Mouse (Mus musculus) heart, embryonic 13.5 days (tissue): ENCODE results near the gene Hist2h2ac. TPM values are rescaled to one million over a fixed set of nuclear protein-coding genes. Genes with fewer than 3 reads are reported as not detected.

ENCODE experiments used
- ATAC-seq: fragments of 200-750 bp; cut with Nextera tagmentation; 2 replicates; pipeline ENCODE4 v1.8.0; 2017; ENCODE audit warnings: moderate TSS enrichment; ENCODE audit not compliant: insufficient number of reproducible peaks, low FRiP score, low TSS enrichment; ENCODE audit errors: extremely low read depth
- H3K27ac ChIP-seq: fragments of 300-500 bp; sonication (generic); replicated peaks from 2 replicates; pipeline ENCODE4 v1.5.1; 2015; ENCODE audit warnings: moderate library complexity, mild to moderate bottlenecking, inconsistent platforms
- H3K27me3 ChIP-seq: fragments of 300-500 bp; sonication (generic); replicated peaks from 2 replicates; pipeline ENCODE4 v1.6.1; 2015; ENCODE audit warnings: mild to moderate bottlenecking, inconsistent platforms
- H3K36me3 ChIP-seq: fragments of 300-500 bp; sonication (generic); 2 replicates; pipeline ENCODE4 v1.6.1; 2015; ENCODE audit warnings: mild to moderate bottlenecking, inconsistent platforms
- H3K4me1 ChIP-seq: fragments of 300-500 bp; sonication (generic); 2 replicates; pipeline ENCODE4 v1.6.1; 2015; ENCODE audit warnings: inconsistent platforms
- H3K4me2 ChIP-seq: fragments of 300-500 bp; sonication (generic); 2 replicates; pipeline ENCODE4 v1.6.1; 2015; ENCODE audit warnings: inconsistent platforms, mild to moderate bottlenecking, moderate library complexity
- H3K4me3 ChIP-seq: fragments of 300-500 bp; sonication (generic); 2 replicates; pipeline ENCODE4 v1.5.1; 2015; ENCODE audit warnings: moderate library complexity, mild to moderate bottlenecking, inconsistent platforms
- H3K9ac ChIP-seq: fragments of 300-500 bp; sonication (generic); 2 replicates; pipeline ENCODE4 v1.6.1; 2015; ENCODE audit warnings: inconsistent platforms, mild to moderate bottlenecking, moderate library complexity
- H3K9me3 ChIP-seq: fragments of 300-500 bp; sonication (generic); 2 replicates; pipeline ENCODE4 v1.6.1; 2016; ENCODE audit warnings: inconsistent platforms
- WGBS: fragments of 180-500 bp; shearing (Covaris S2); methylation state at CpG from one replicate; pipeline ENCODE4 v1.1.7; 2015; ENCODE audit warnings: mixed read lengths; 5-methylcytosine and 5-hydroxymethylcytosine counted together
- polyA plus RNA-seq: library from polyadenylated mRNA; unstranded; fragments of >200 nt; fragmentation: Nextera tagmentation; extraction: Ambion mirVana; gene quantifications from 2 replicates; pipeline ENCODE4 v1.2.1, GENCODE M21; 2015

Hist2h2ac gene
- polyA plus RNA-seq, 1 experiment from 2014 or later: 4.5 TPM

DNA sequence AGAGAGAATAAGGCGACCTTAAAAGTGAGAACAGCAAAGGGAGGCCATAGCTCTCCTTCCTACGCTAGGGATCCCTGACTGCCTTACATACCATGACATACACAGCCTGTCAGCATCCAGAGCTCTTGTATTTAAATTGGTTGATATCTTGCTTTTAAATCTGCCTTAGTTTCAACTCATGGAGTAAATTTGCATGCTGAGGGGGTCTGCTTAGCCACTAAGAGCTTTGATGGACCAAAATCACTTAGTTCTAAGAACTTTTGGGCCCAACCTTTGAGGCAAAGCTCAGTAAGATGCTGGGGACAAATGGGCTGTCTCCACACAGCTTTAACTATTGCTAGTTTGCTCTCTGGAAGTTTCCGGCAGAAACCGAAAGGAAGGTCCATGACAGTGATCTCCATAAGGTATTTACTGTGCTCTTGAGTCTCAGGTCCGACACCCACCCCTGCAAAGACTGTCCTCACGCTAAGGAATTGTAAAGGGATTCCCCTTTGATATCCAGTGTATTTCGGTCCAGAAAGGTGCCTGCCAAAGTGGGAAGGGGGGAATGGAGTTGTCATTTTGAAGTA is 16.7 kb upstream of the Hist2h2ac start:
- H3K4me2 ChIP-seq: peak overlapping the region; percentile 78
- H3K27ac ChIP-seq: peak overlapping the region; percentile 80
- no peaks in the 10 kb centered on the region for H3K9me3 ChIP-seq
- H3K4me1 ChIP-seq: peaks cover 25% of the 10 kb centered on the region
- H3K4me3 ChIP-seq: peak overlapping the region; percentile 61
- no peaks in the 10 kb centered on the region for H3K27me3 ChIP-seq
- peak overlapping the region; percentile 89 for H3K9ac ChIP-seq
- no peaks in the 10 kb centered on the region for H3K36me3 ChIP-seq
- no peak for ATAC-seq
- 27% methylated on average over 7 of the region's 7 CpGs for WGBS

DNA sequence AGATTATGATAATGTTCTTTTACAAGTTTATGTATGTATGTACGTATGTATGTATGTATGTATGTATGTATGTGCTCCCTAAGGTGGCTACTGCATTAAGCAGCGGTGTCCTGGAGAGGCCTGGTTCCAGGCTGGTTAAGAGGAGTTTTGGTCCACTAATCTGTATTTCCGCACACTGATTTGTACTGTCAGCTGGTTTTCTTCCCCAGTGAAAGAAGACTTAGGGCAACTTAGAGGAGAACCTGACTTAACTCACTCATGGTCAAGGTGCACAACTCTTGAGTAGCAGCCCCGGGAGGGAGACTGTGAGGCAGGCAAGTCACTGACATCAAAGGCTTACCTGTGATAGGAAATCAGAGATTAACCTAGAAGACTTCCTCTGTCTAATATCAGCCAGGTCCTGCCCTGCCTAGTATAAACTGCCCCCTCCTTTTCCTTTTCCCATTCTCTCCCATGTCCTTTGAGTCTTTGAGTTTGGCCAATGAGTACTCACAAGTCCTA is 16.2 kb upstream of the Hist2h2ac start:
- Histone ChIP-seq H3K4me2 (peak overlapping the region; percentile 78), H3K27me3 (no peaks in the 10 kb centered on the region), H3K36me3 (no peaks in the 10 kb centered on the region), H3K4me3 (peak overlapping the region; percentile 61), H3K9ac (peak overlapping the region; percentile 89), H3K9me3 (no peaks in the 10 kb centered on the region), H3K4me1 (peaks cover 25% of the 10 kb centered on the region), H3K27ac (peak overlapping the region; percentile 80)
- 77% methylated on average over 4 of the region's 4 CpGs for WGBS
- ATAC-seq: no peak

DNA sequence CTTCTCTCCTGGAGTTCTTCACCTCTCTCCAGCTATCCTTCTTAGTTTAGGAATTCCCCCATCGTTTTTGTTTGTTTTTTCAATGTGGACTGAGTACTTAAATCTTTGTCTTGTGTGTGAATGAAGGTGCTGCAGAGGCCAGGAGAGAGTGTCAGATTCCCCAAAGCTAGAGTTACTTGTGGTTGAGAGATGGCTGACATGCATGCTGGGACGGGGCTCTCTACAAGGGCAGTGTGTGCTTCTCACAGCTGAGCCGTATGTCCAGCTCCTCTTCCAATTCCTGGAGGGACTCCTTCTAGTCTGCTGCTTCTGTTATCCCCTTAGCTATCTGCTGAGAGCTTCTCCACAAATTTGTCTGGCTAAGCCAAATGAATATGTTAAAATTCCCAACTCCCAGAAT is 15.2 kb upstream of the Hist2h2ac start:
- Histone ChIP-seq H3K27ac (no peak overlapping the region), H3K4me3 (no peak overlapping the region), H3K4me2 (no peak overlapping the region), H3K9ac (no peak overlapping the region), H3K36me3 (no peaks in the 10 kb centered on the region), H3K4me1 (peaks cover 23% of the 10 kb centered on the region), H3K9me3 (no peaks in the 10 kb centered on the region), H3K27me3 (no peaks in the 10 kb centered on the region)
- 44% methylated on average over 3 of the region's 3 CpGs for WGBS
- ATAC-seq: no peak

DNA sequence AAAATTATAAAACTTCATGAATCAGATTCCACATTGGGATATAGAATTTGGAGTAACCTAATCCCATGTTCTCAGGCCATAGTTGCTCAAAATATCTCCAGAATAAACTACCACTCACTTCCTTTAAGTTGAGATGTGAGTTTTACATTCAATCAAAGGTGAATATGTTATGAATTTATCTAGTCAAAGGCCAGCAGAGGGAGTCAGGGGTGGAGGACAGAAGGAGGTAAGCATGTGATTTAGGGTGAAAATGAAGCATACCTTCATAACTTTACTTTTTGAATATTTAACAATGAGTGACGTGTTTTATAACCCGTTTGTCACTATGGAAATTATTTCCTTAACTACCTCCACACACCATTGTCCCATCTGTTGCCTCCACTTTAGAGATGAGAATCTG is 14.2 kb upstream of the Hist2h2ac start:
- WGBS: 92% methylated on average over 2 of the region's 2 CpGs
- no peaks in the 10 kb centered on the region for H3K27me3 ChIP-seq
- no peaks in the 10 kb centered on the region for H3K9me3 ChIP-seq

DNA sequence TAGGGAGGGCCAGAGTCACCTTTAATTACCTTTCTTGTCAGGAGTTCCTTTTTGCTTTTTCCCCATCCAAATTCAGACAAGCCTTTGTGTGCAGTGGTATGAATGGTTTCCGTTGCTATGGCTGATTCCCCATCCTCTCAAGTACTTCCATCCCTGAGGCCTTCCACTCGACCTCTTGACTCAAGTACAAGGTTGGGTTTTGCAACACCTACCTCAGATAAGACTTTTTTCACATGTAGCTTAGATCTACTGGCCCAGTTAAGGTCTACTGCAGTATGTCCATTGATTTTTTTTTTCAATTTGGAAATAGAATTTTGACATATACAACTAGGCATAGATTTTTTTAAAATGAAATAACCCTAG is 11.1 kb upstream of the Hist2h2ac start:
- ATAC-seq: no peak
- WGBS: 37% methylated on average over 2 of the region's 2 CpGs
- Histone ChIP-seq H3K4me1 (peaks cover 12% of the 10 kb centered on the region), H3K9ac (no peak overlapping the region), H3K9me3 (no peaks in the 10 kb centered on the region), H3K27ac (no peak overlapping the region), H3K27me3 (no peaks in the 10 kb centered on the region), H3K36me3 (no peaks in the 10 kb centered on the region), H3K4me3 (no peak overlapping the region), H3K4me2 (no peak overlapping the region)

More for the DNA sequence above, 14.2 kb upstream of the Hist2h2ac start:
- no peak overlapping the region for H3K4me3 ChIP-seq
- H3K9ac ChIP-seq: no peak overlapping the region
- H3K4me1 ChIP-seq: peaks cover 19% of the 10 kb centered on the region
- H3K27ac ChIP-seq: no peak overlapping the region
- no peaks in the 10 kb centered on the region for H3K36me3 ChIP-seq
- ATAC-seq: no peak
- H3K4me2 ChIP-seq: no peak overlapping the region

DNA sequence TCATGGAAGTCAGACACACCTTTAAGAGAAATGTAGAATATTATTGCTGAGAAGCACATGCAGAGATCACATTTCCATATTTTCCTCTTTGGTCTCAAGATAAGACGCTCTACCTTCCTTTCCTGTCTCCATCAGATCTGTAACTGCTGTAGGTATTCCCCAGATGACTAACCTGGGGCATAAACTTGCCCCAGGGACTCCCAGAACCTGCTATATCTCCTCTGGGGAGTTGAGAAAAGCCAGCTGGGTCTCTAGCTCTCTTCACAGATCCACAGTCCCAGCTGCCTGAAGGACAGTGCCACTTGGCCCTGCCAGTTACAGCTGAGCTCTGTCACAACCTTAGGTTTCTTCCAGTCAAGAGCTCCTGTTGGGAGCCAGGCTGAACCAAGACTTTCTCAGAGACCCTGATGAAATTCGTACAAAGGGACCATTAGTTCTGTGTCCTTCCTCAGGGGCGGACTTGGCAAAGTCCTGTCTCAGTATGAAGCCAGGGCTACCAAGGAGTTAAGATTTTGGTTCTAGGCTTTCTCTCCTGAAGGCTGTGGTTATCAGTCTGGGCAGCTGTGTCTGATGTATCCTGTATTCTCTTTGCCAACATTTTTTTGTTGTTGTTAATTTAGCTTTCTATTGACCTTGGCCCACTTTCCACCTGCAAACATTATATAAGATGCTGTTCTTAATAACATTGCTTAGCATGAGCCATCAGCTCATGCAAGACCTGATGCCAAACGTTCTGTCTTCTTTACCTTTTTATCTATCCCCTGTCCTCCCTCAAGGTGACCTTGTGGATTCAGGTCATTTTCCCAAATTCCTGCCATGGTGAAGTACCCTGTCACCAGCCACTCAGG is 10.5 kb upstream of the Hist2h2ac start:
- Histone ChIP-seq H3K36me3 (no peaks in the 10 kb centered on the region), H3K9ac (no peak overlapping the region), H3K27ac (no peak overlapping the region), H3K4me2 (no peak overlapping the region), H3K4me1 (peaks cover 14% of the 10 kb centered on the region), H3K9me3 (no peaks in the 10 kb centered on the region), H3K27me3 (no peaks in the 10 kb centered on the region), H3K4me3 (no peak overlapping the region)
- WGBS: 58% methylated on average over 4 of the region's 4 CpGs
- no peak for ATAC-seq

DNA sequence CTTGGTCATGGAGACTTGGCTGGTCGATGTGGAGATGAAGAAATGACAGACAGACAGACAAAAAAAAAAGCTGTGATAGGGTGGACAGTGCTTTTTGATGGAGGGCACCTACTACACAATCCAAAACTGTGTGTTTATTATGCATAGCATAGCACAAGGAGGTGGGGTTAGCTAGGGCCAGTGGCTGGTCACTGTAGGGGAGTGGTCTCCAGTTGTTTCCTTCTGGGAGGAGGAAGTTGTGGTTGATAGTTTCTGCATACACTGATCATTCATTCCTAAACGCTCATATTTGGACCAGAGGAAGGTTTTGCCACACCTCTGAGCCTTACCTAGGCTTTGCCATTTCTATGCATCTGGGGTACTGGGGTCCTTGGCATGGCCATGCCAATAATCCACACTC is 9.7 kb upstream of the Hist2h2ac start:
- Histone ChIP-seq H3K4me2 (no peak overlapping the region), H3K27ac (no peak overlapping the region), H3K9ac (no peak overlapping the region), H3K4me3 (no peak overlapping the region), H3K9me3 (no peaks in the 10 kb centered on the region), H3K36me3 (no peaks in the 10 kb centered on the region), H3K4me1 (peaks cover 21% of the 10 kb centered on the region), H3K27me3 (no peaks in the 10 kb centered on the region)
- ATAC-seq: no peak
- WGBS: 65% methylated on average over 2 of the region's 2 CpGs

DNA sequence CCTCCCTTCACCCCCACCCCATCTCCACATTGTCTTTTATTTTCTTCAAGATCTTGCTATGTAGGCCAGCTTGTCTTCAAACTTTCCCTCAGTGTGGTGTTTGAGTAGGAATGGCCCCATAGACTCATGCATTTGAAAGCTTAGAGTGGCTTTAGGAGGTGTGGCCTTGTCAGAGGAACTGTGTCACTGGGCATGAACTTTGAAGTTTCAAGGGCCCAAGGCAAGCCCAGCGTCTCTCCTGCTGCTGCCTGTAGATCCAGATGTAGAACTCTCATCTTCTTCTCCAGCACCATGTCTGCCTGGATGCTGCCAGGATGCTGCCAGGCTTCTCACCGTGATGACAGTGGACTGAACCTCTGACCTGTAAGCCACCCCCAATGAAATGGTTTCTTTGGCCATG is 8.1 kb upstream of the Hist2h2ac start:
- no peak for ATAC-seq
- Histone ChIP-seq H3K4me3 (no peak overlapping the region), H3K27ac (no peak overlapping the region), H3K4me2 (no peak overlapping the region), H3K27me3 (no peaks in the 10 kb centered on the region), H3K9me3 (no peaks in the 10 kb centered on the region), H3K4me1 (peaks cover 34% of the 10 kb centered on the region), H3K9ac (no peak overlapping the region), H3K36me3 (no peaks in the 10 kb centered on the region)
- WGBS: 75% methylated on average over 2 of the region's 2 CpGs

DNA sequence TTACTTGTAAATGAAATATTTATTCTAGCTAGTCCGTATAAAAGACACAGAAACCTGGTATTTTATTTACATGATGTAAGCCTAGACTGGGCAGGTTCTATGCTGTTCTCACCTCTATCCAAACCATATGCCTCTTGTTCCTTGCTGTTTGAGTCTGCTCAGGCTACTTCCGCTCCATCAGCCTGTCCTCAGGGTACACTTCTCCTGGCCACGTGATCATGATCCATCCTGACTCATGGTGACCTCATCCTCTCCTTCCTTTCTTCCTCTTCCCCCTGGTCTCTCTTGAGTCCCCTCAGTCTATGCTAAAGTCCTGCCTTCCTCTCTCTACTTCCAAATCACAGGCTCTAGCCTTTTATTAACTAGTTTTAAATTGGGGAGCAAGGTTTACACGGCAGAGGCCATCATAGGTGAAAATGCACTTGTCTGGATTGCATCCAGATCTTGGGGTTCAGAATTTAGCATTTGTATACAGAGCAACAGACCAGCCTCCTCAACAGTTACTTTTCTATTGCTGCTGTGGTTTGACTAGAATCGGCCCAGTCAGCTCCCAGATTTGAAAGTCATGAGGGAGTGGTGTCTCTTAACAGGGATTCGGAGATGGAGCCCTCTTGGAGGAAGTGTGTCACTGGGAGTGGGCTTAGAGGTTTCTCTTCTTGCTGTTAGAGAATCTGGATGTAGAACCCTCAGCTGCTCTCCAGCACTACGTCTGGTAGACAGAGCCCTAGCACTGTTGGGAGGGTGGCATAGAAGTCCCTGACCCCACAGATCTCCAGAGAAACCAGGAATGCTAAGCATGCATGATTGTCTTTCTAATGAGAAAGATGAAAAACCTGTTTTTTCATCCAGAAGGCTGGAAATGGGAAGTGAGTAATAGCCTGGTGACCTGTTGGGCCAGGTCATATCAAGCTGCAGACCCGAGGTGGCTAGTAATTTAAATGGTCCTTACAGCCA is 6.3 kb upstream of the Hist2h2ac start:
- Histone ChIP-seq H3K4me2 (no peak overlapping the region), H3K9ac (no peak overlapping the region), H3K4me1 (peaks cover 50% of the 10 kb centered on the region), H3K9me3 (no peaks in the 10 kb centered on the region), H3K27ac (no peak overlapping the region), H3K27me3 (no peaks in the 10 kb centered on the region), H3K4me3 (no peak overlapping the region), H3K36me3 (no peaks in the 10 kb centered on the region)
- no peak for ATAC-seq
- WGBS: 65% methylated on average over 8 of the region's 8 CpGs

DNA sequence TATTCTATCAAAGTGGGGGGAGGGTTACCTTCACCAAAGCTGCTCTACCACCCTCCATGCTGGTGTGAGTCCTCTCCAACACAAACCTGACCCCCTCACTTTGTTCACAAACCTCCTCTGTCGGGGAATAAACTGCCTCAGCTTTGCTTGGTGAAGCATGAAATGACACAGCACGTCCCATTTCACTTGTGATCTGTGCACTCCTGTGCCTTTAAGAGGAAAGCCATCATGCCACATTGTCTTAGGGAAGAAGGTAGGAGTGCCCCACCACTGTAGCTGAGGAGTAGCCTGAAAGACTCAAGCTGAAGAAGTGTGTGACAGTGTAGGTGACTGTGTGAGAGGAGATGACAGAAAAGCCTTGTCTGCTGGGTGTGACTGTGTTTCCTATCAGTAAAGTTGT is 4.7 kb upstream of the Hist2h2ac start:
- Histone ChIP-seq H3K27me3 (no peaks in the 10 kb centered on the region), H3K9ac (peak overlapping the region; percentile 56; the same call in 1 of the 2 replicates), H3K36me3 (no peaks in the 10 kb centered on the region), H3K4me1 (peaks cover 57% of the 10 kb centered on the region), H3K9me3 (no peaks in the 10 kb centered on the region), H3K27ac (no peak overlapping the region), H3K4me3 (no peak overlapping the region), H3K4me2 (peak overlapping the region; percentile 18; the same call in 1 of the 2 replicates)
- ATAC-seq: no peak
- 36% methylated on average over 2 of the region's 2 CpGs for WGBS

DNA sequence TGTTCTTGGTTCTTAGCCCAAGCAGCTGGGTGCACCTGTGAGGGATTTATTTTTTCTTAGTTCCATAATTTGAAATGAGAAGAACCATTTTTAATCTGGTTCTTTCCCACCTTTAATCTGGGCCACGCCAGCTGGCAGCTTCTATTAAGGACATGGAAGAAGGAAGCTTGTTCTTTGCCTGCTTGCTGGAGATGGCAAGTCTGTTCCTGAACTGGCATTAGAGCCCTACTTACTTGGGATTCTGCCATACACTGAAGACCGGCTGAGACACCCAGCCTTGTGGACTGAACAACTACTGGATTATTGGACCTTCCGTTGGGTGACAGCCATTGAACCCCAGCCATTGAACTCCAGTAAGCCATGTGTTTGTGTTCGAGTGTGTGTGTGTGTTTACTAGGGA is 2.1 kb upstream of the Hist2h2ac start:
- Histone ChIP-seq H3K9ac (peak overlapping the region; percentile 89; the same call in 1 of the 2 replicates), H3K27me3 (no peaks in the 10 kb centered on the region), H3K9me3 (no peaks in the 10 kb centered on the region), H3K27ac (no peak overlapping the region), H3K4me3 (no peak overlapping the region), H3K4me1 (peaks cover 64% of the 10 kb centered on the region), H3K36me3 (no peaks in the 10 kb centered on the region), H3K4me2 (peak overlapping the region; percentile 82)
- ATAC-seq: no peak
- WGBS: 86% methylated on average over 4 of the region's 4 CpGs
